Mouse (Mus musculus) midbrain, embryonic 10.5 days (tissue): ENCODE data around the gene Utp6. TPM values are rescaled to one million over a fixed set of nuclear protein-coding genes. Genes with fewer than 3 reads are reported as not detected.
"Not testable (repeated sequence)": the region's sequence is repeated elsewhere in the genome, so short reads cannot be mapped to it uniquely, and the experiment has no call there.

Experiments
- DNase-seq: peaks from one replicate; pipeline ENCODE4 v3.0.0-alpha.2; 2017; ENCODE audit warnings: low spot score
- H3K27ac ChIP-seq: fragments of 300-500 bp; sonication (generic); replicated peaks from 2 replicates; pipeline ENCODE4 v1.5.1; 2016; ENCODE audit warnings: mild to moderate bottlenecking
- H3K27me3 ChIP-seq: fragments of 300-500 bp; sonication (generic); 2 replicates; pipeline ENCODE4 v1.6.1; 2016; ENCODE audit warnings: low read depth, mild to moderate bottlenecking; ENCODE audit not compliant: poor library complexity, severe bottlenecking
- H3K36me3 ChIP-seq: fragments of 300-500 bp; sonication (generic); 2 replicates; pipeline ENCODE4 v1.6.1; 2016; ENCODE audit warnings: mild to moderate bottlenecking, moderate library complexity
- H3K4me1 ChIP-seq: fragments of 300-500 bp; sonication (generic); 2 replicates; pipeline ENCODE4 v1.6.1; 2016
- H3K4me3 ChIP-seq: fragments of 300-500 bp; sonication (generic); 2 replicates; pipeline ENCODE4 v1.5.1; 2016; ENCODE audit warnings: mild to moderate bottlenecking, moderate library complexity
- H3K9me3 ChIP-seq: fragments of 300-500 bp; sonication (generic); replicated peaks from 2 replicates; pipeline ENCODE4 v1.6.1; 2016; ENCODE audit warnings: mild to moderate bottlenecking
- WGBS: fragments of 180-500 bp; shearing (Covaris S2); methylation state at CpG from one replicate; pipeline ENCODE4 v1.1.7; 2016; 5-methylcytosine and 5-hydroxymethylcytosine counted together
- polyA plus RNA-seq: library from polyadenylated mRNA; unstranded; fragments of >200 nt; fragmentation: Nextera tagmentation; extraction: Ambion mirVana; gene quantifications from 2 replicates; pipeline ENCODE4 v1.2.1, GENCODE M21; 2016

Gene Utp6
- polyA plus RNA-seq, 1 experiment from 2014 or later, result 64.5 TPM

- H3K9me3 ChIP-seq, H3K4me3 ChIP-seq: not testable (repeated sequence)
- WGBS, result 82% methylated on average over 6 of the region's 6 CpGs
These were observed 14.5 kb upstream of the Utp6 start for GRCm38 (mm10) chr11:79976645-79977044.

GRCm38 (mm10) chr11:79976222-79976621, 14.0 kb upstream of the Utp6 start:
- H3K36me3 ChIP-seq, result no peaks in the 10 kb centered on the region
- H3K4me1 ChIP-seq, result peaks cover 19% of the 10 kb centered on the region
- H3K4me3 ChIP-seq, result no peak overlapping the region
- DNase-seq, result no peak
- peaks cover 40% of the 10 kb centered on the region for H3K27me3 ChIP-seq
- H3K27ac ChIP-seq, result no peak overlapping the region
- WGBS, result 93% methylated on average over 1 of the region's 1 CpGs
- no peaks in the 10 kb centered on the region for H3K9me3 ChIP-seq

More at GRCm38 (mm10) chr11:79976645-79977044, 14.5 kb upstream of the Utp6 start:
- Histone ChIP-seq H3K27me3 (peaks cover 40% of the 10 kb centered on the region), H3K4me1 (peaks cover 19% of the 10 kb centered on the region)
- not testable (repeated sequence) for H3K36me3 ChIP-seq, H3K27ac ChIP-seq, DNase-seq

GRCm38 (mm10) chr11:79975377-79975776, 13.2 kb upstream of the Utp6 start:
- H3K9me3 ChIP-seq, result no peaks in the 10 kb centered on the region
- H3K4me1 ChIP-seq, result peaks cover 19% of the 10 kb centered on the region
- H3K27me3 ChIP-seq, result peaks cover 40% of the 10 kb centered on the region
- H3K36me3 ChIP-seq, result no peaks in the 10 kb centered on the region
- H3K27ac ChIP-seq, result no peak overlapping the region
- DNase-seq, result no peak
- WGBS, result 73% methylated on average over 2 of the region's 2 CpGs
- no peak overlapping the region for H3K4me3 ChIP-seq

GRCm38 (mm10) chr11:79973626-79974476, 11.7 kb upstream of the Utp6 start:
- Histone ChIP-seq H3K36me3 (no peaks in the 10 kb centered on the region), H3K4me1 (peaks cover 19% of the 10 kb centered on the region), H3K27ac (peak overlapping the region; percentile 79), H3K9me3 (no peaks in the 10 kb centered on the region), H3K27me3 (peaks cover 40% of the 10 kb centered on the region), H3K4me3 (peak overlapping the region; percentile 64)
- peak; percentile 72 for DNase-seq
- under 1% methylated on average over 41 of the region's 41 CpGs for WGBS

GRCm38 (mm10) chr11:79973133-79973532, 10.9 kb upstream of the Utp6 start:
- peaks cover 19% of the 10 kb centered on the region for H3K4me1 ChIP-seq
- DNase-seq, result no peak
- no peaks in the 10 kb centered on the region for H3K9me3 ChIP-seq
- no peak overlapping the region for H3K27ac ChIP-seq
- H3K4me3 ChIP-seq, result peak overlapping the region; percentile 64
- no peaks in the 10 kb centered on the region for H3K36me3 ChIP-seq
- 22% methylated on average over 8 of the region's 8 CpGs for WGBS
- peaks cover 40% of the 10 kb centered on the region for H3K27me3 ChIP-seq

- no peaks in the 10 kb centered on the region for H3K36me3 ChIP-seq
- H3K4me3 ChIP-seq, result no peak overlapping the region
- H3K27me3 ChIP-seq, result peaks cover 4% of the 10 kb centered on the region
- WGBS, result 81% methylated on average over 10 of the region's 10 CpGs
- H3K9me3 ChIP-seq, result no peaks in the 10 kb centered on the region
- no peaks in the 10 kb centered on the region for H3K4me1 ChIP-seq
- no peak overlapping the region for H3K27ac ChIP-seq
- DNase-seq, result no peak
These were observed 5.6 kb upstream of the Utp6 start for GRCm38 (mm10) chr11:79967752-79968151.

GRCm38 (mm10) chr11:79965896-79966295, 3.7 kb upstream of the Utp6 start:
- Histone ChIP-seq H3K27ac (no peak overlapping the region), H3K27me3 (no peaks in the 10 kb centered on the region), H3K4me1 (peaks cover 7% of the 10 kb centered on the region), H3K4me3 (no peak overlapping the region), H3K9me3 (no peaks in the 10 kb centered on the region), H3K36me3 (no peaks in the 10 kb centered on the region)
- WGBS, result 85% methylated on average over 8 of the region's 8 CpGs
- no peak for DNase-seq

- WGBS, result 79% methylated on average over 8 of the region's 8 CpGs
- H3K36me3 ChIP-seq, result peaks cover 20% of the 10 kb centered on the region
- no peak for DNase-seq
- no peak overlapping the region for H3K27ac ChIP-seq
- H3K4me1 ChIP-seq, result peaks cover 9% of the 10 kb centered on the region
- H3K4me3 ChIP-seq, result peak overlapping the region; percentile 66; the same call in 1 of the 2 replicates
- H3K9me3 ChIP-seq, result no peaks in the 10 kb centered on the region
- H3K27me3 ChIP-seq, result no peaks in the 10 kb centered on the region
These were observed 1.2 kb upstream of the Utp6 start for GRCm38 (mm10) chr11:79963212-79963974.

GRCm38 (mm10) chr11:79962877-79963183, 640 bp upstream of the Utp6 start:
- peak overlapping the region; percentile 86; the same call in 1 of the 2 replicates for H3K27ac ChIP-seq
- DNase-seq, result no peak
- WGBS, result 6% methylated on average over 9 of the region's 9 CpGs
- peaks cover 26% of the 10 kb centered on the region for H3K36me3 ChIP-seq
- peak overlapping the region; percentile 66 for H3K4me3 ChIP-seq
- H3K9me3 ChIP-seq, result no peaks in the 10 kb centered on the region
- H3K27me3 ChIP-seq, result no peaks in the 10 kb centered on the region
- peaks cover 9% of the 10 kb centered on the region for H3K4me1 ChIP-seq

- Histone ChIP-seq H3K36me3 (peaks cover 39% of the 10 kb centered on the region), H3K9me3 (no peaks in the 10 kb centered on the region), H3K4me1 (peaks cover 9% of the 10 kb centered on the region), H3K27me3 (no peaks in the 10 kb centered on the region), H3K27ac (peak overlapping the region; percentile 86), H3K4me3 (peak overlapping the region; percentile 66)
- WGBS, result 8% methylated on average over 27 of the region's 27 CpGs
- DNase-seq, result no peak
These were observed 655 bp downstream of the Utp6 start for GRCm38 (mm10) chr11:79961346-79962124.

GRCm38 (mm10) chr11:79947265-79947664, 14.9 kb downstream of the Utp6 start:
- Histone ChIP-seq H3K27me3 (no peaks in the 10 kb centered on the region), H3K9me3 (no peaks in the 10 kb centered on the region), H3K4me3 (no peak overlapping the region), H3K4me1 (no peaks in the 10 kb centered on the region), H3K36me3 (peaks cover 98% of the 10 kb centered on the region), H3K27ac (no peak overlapping the region)
- 94% methylated on average over 3 of the region's 3 CpGs for WGBS
- no peak for DNase-seq

- Histone ChIP-seq H3K27ac (no peak overlapping the region), H3K4me3 (no peak overlapping the region), H3K4me1 (no peaks in the 10 kb centered on the region), H3K36me3 (peaks cover 99% of the 10 kb centered on the region), H3K27me3 (no peaks in the 10 kb centered on the region), H3K9me3 (no peaks in the 10 kb centered on the region)
- WGBS, result 89% methylated on average over 7 of the region's 7 CpGs
- no peak for DNase-seq
These were observed 18.6 kb downstream of the Utp6 start for GRCm38 (mm10) chr11:79943601-79944000.
